Mouse (Mus musculus): ENCODE results near the gene Eps15l1. TPM values are rescaled to one million over a fixed set of nuclear protein-coding genes. Genes with fewer than 3 reads are reported as not detected.

Eps15l1 gene
- polyA plus RNA-seq, 1 experiment from 2014 or later: 74.3 TPM

DNA sequence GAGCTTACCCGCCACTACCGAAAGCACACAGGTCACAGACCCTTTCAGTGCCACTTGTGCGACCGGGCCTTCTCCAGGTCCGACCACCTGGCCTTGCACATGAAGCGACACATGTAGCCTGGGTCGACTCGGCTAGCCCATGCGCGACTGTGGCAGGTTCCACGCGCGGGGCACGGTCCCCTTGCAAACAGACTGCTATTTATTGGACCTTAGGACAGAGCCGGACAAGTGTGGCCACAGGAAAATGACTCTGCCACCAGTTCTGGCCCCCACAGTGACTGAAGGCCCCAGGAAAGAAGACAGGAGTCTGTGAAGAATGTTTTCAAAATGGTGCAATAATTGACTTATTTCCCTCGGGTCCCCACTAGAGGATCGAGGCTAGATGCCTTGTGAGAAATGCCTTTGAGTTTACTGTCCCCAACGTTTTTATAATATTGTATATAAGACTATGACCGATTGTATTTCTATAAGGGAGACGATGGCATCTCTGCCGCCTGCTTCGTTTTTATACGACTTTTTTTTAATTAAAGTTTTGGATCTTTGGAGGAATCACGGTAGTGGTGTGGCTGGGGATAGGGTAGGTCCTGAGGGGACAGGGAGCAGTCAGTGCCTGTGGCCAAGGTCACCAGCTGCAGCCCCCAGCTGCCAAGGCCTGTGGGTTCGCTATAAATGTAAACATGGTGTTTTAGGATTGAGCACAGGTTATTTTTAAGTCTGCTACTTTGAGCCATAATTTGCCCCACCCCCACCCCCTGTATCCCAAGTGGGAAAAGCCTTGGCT, 100.3 kb downstream of the Eps15l1 start:
- Histone ChIP-seq H3K4me3 (peak overlapping the region; percentile 61; the same call in 1 of the 2 replicates), H3K9me3 (no peaks in the 10 kb centered on the region), H3K36me3 (no peaks in the 10 kb centered on the region), H3K4me1 (replicated peaks) (peaks cover 38% of the 10 kb centered on the region), H3K27ac (no peak overlapping the region), H3K27me3 (ENCODE audit: insufficient read depth, poor library complexity, severe bottlenecking) (peaks cover 64% of the 10 kb centered on the region)
- 61% methylated on average over 25 of the region's 25 CpGs for WGBS
- no peak for DNase-seq (ENCODE audit: low spot score)

- Histone ChIP-seq H3K27me3 (ENCODE audit: insufficient read depth, poor library complexity, severe bottlenecking) (peaks cover 64% of the 10 kb centered on the region), H3K9me3 (no peaks in the 10 kb centered on the region), H3K36me3 (no peaks in the 10 kb centered on the region), H3K4me1 (replicated peaks) (peaks cover 40% of the 10 kb centered on the region), H3K27ac (peak overlapping the region; percentile 56; the same call in 1 of the 2 replicates), H3K4me3 (peak overlapping the region; percentile 61)
- DNase-seq (ENCODE audit: low spot score): peak; percentile 28
- WGBS: 7% methylated on average over 55 of the region's 55 CpGs
Observed at GRCm38 (mm10) chr8:72319921-72320802, 101.1 kb downstream of the Eps15l1 start.

GRCm38 (mm10) chr8:72319397-72319796, 101.9 kb downstream of the Eps15l1 start:
- Histone ChIP-seq H3K36me3 (no peaks in the 10 kb centered on the region), H3K4me3 (peak overlapping the region; percentile 61), H3K27me3 (ENCODE audit: insufficient read depth, poor library complexity, severe bottlenecking) (peaks cover 60% of the 10 kb centered on the region), H3K4me1 (replicated peaks) (peaks cover 40% of the 10 kb centered on the region), H3K9me3 (no peaks in the 10 kb centered on the region), H3K27ac (peak overlapping the region; percentile 56)
- peak; percentile 45 for DNase-seq (ENCODE audit: low spot score)
- WGBS: under 1% methylated on average over 48 of the region's 48 CpGs

GRCm38 (mm10) chr8:72318801-72319322, 102.4 kb downstream of the Eps15l1 start, which contains the start of gene Klf2:
Gene Klf2 (plus strand): TSS chr8:72319033.
- H3K27me3 ChIP-seq (ENCODE audit: insufficient read depth, poor library complexity, severe bottlenecking): peaks cover 57% of the 10 kb centered on the region
- H3K36me3 ChIP-seq: no peaks in the 10 kb centered on the region
- peak within 1 kb of the TSS; percentile 61 for H3K4me3 ChIP-seq
- peak; percentile 93 for DNase-seq (ENCODE audit: low spot score)
- H3K9me3 ChIP-seq: no peaks in the 10 kb centered on the region
- WGBS: under 1% methylated on average over 46 of the region's 46 CpGs
- peaks cover 40% of the 10 kb centered on the region for H3K4me1 ChIP-seq (replicated peaks)
- H3K27ac ChIP-seq: peak within 1 kb of the TSS; percentile 71

- H3K27ac ChIP-seq: no peak overlapping the region
- no peak overlapping the region for H3K4me3 ChIP-seq
- peaks cover 48% of the 10 kb centered on the region for H3K27me3 ChIP-seq (ENCODE audit: insufficient read depth, poor library complexity, severe bottlenecking)
- H3K36me3 ChIP-seq: no peaks in the 10 kb centered on the region
- DNase-seq (ENCODE audit: low spot score): no peak
- peaks cover 40% of the 10 kb centered on the region for H3K4me1 ChIP-seq (replicated peaks)
- 46% methylated on average over 5 of the region's 5 CpGs for WGBS
- no peaks in the 10 kb centered on the region for H3K9me3 ChIP-seq
Observed at GRCm38 (mm10) chr8:72317741-72318301, 103.4 kb downstream of the Eps15l1 start.

DNA sequence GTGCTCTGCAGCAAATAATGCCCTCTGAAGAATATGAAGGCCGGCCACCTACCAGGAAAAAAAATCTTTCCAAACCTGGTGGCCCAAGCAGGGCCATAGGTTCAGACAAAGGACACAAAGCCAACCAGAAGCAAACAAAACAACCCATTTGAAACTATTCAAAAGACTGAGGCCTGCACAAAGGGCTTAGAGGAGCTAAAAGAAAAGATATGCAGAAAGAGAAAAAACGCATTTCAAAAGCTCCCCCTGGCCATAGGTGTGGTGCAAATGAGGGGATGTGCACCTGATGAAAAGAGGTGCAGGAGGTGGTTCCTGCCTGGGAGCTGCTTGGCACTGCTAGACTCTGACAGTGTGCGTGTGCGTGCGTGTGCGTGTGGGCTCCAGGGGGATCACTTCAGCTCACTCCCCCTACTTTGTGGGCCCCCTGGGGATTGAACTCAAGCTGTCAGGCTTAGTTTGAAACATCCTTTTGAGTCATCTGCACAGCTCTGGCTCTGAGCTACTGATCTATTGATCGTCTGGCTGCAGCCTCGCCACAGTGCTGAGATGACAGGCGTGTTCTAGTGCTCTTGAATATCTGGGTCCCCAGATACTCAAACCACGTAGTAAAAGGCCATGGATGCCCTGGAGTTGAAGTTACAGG, 105.1 kb downstream of the Eps15l1 start:
- no peak overlapping the region for H3K4me3 ChIP-seq
- H3K9me3 ChIP-seq: no peaks in the 10 kb centered on the region
- no peak overlapping the region for H3K27ac ChIP-seq
- H3K27me3 ChIP-seq (ENCODE audit: insufficient read depth, poor library complexity, severe bottlenecking): peaks cover 32% of the 10 kb centered on the region
- H3K4me1 ChIP-seq (replicated peaks): peaks cover 40% of the 10 kb centered on the region
- WGBS: 20% methylated on average over 10 of the region's 10 CpGs
- peak; percentile 29 for DNase-seq (ENCODE audit: low spot score)
- H3K36me3 ChIP-seq: no peaks in the 10 kb centered on the region

DNA sequence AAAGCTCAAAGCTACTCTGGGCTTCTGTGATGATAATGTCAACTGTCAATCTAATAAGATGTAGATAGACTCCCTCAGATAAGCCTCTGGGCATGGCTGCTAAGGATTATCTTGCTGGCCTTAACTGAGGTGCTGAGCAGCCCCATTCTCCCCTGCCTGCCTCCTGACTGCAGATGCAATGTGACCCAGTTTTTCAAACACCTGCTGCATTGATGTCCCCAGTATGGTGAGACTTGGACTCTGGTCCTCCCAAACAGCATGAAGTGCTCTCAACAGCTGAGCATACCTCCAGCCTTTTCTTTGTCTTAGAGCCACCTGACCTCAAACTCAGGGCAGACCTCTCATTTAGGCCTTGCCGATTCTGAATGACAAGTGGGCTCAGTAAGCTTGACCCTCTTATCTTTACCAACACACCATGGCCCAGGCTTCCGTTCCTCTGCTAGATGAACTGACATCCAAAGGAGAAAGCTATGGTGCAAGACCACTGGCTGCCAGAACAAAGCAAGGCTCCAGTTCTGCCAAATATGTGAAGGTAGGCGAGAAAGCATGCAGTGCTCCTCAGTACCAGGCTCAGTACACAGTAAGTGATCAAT, 108.2 kb downstream of the Eps15l1 start:
- H3K36me3 ChIP-seq: no peaks in the 10 kb centered on the region
- no peak for DNase-seq (ENCODE audit: low spot score)
- peaks cover 6% of the 10 kb centered on the region for H3K27me3 ChIP-seq (ENCODE audit: insufficient read depth, poor library complexity, severe bottlenecking)
- H3K27ac ChIP-seq: no peak overlapping the region
- no peak overlapping the region for H3K4me3 ChIP-seq
- peaks cover 15% of the 10 kb centered on the region for H3K4me1 ChIP-seq (replicated peaks)
- H3K9me3 ChIP-seq: no peaks in the 10 kb centered on the region
- WGBS: 77% methylated on average over 3 of the region's 3 CpGs

GRCm38 (mm10) chr8:72310849-72311506, 110.3 kb downstream of the Eps15l1 start:
- no peaks in the 10 kb centered on the region for H3K27me3 ChIP-seq (ENCODE audit: insufficient read depth, poor library complexity, severe bottlenecking)
- no peaks in the 10 kb centered on the region for H3K9me3 ChIP-seq
- no peak for DNase-seq (ENCODE audit: low spot score)
- no peaks in the 10 kb centered on the region for H3K36me3 ChIP-seq
- peaks cover 2% of the 10 kb centered on the region for H3K4me1 ChIP-seq (replicated peaks)
- H3K27ac ChIP-seq: no peak overlapping the region
- H3K4me3 ChIP-seq: no peak overlapping the region
- 60% methylated on average over 8 of the region's 8 CpGs for WGBS

DNA sequence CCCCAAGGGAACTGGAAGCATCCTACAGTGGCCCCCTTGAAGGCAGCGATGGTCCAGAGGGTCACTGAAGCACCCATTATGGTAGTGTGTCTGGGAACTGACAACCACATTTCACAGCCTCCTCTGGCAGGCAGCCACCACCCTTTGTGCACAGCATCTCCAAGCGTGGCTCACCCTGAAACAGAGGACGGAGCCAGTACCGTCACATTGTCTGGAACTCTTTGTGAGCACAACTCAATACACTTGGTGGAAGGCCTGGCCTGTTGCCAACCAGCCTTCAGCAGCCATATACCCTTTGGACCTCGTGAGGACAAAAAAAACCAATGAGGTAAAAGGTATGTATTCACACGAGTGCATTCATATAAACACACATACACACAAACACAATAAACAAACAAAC, 113.0 kb downstream of the Eps15l1 start:
- no peaks in the 10 kb centered on the region for H3K9me3 ChIP-seq
- H3K36me3 ChIP-seq: no peaks in the 10 kb centered on the region
- DNase-seq (ENCODE audit: low spot score): no peak
- no peaks in the 10 kb centered on the region for H3K4me1 ChIP-seq (replicated peaks)
- no peak overlapping the region for H3K27ac ChIP-seq
- WGBS: 84% methylated on average over 6 of the region's 6 CpGs
- no peak overlapping the region for H3K4me3 ChIP-seq
- no peaks in the 10 kb centered on the region for H3K27me3 ChIP-seq (ENCODE audit: insufficient read depth, poor library complexity, severe bottlenecking)

- no peaks in the 10 kb centered on the region for H3K27me3 ChIP-seq (ENCODE audit: insufficient read depth, poor library complexity, severe bottlenecking)
- DNase-seq (ENCODE audit: low spot score): no peak
- no peaks in the 10 kb centered on the region for H3K4me1 ChIP-seq (replicated peaks)
- H3K4me3 ChIP-seq: no peak overlapping the region
- 90% methylated on average over 5 of the region's 5 CpGs for WGBS
- no peak overlapping the region for H3K27ac ChIP-seq
- no peaks in the 10 kb centered on the region for H3K36me3 ChIP-seq
- H3K9me3 ChIP-seq: no peaks in the 10 kb centered on the region
Observed at GRCm38 (mm10) chr8:72306913-72307312, 114.3 kb downstream of the Eps15l1 start.

- Histone ChIP-seq H3K4me1 (replicated peaks) (no peaks in the 10 kb centered on the region), H3K27me3 (ENCODE audit: insufficient read depth, poor library complexity, severe bottlenecking) (no peaks in the 10 kb centered on the region), H3K9me3 (no peaks in the 10 kb centered on the region), H3K4me3 (no peak within 1 kb of the TSS), H3K27ac (no peak within 1 kb of the TSS), H3K36me3 (no peaks in the 10 kb centered on the region)
- 76% methylated on average over 16 of the region's 16 CpGs for WGBS
- no peak for DNase-seq (ENCODE audit: low spot score)
Observed at GRCm38 (mm10) chr8:72305210-72305905, 115.9 kb downstream of the Eps15l1 start, which contains the start of gene Gm10282. Gene Gm10282 (minus strand): TSS chr8:72305260.
